Mouse (Mus musculus) ZHBTc4 (cell line): ENCODE measurements at regions not wholly inside any gene's neighbourhood (a gene's known extent, or its start where the extent isn't known, plus 50 kb on each side); places are given as distances from the start of the nearest gene placed in this dataset.

Experiments used
- DNase-seq: peaks from one replicate; pipeline ENCODE4 v3.0.0-alpha.2; 2011; ENCODE audit warnings: low read depth, low spot score

GRCm38 (mm10) chr6:82860485-82860884 lies 79.1 kb downstream of the Sema4f start:
- DNase-seq: peak; percentile 16

- peak; percentile 76 for DNase-seq
Measured at GRCm38 (mm10) chr6:82856218-82856617, 82.0 kb upstream of the Hk2 start.

GRCm38 (mm10) chr6:82855401-82855800 lies 81.1 kb upstream of the Hk2 start:
- DNase-seq: peak; percentile 45

GRCm38 (mm10) chr6:82854780-82855179 lies 80.5 kb upstream of the Hk2 start:
- DNase-seq: no peak

- DNase-seq: no peak
Measured at GRCm38 (mm10) chr6:82854338-82854737, 80.1 kb upstream of the Hk2 start.

- DNase-seq: no peak
Measured at GRCm38 (mm10) chr6:82853076-82853475, 78.8 kb upstream of the Hk2 start.

- no peak for DNase-seq
Measured at GRCm38 (mm10) chr6:82850556-82850955, 76.3 kb upstream of the Hk2 start.

GRCm38 (mm10) chr6:82847598-82847997 lies 73.3 kb upstream of the Hk2 start:
- no peak for DNase-seq

GRCm38 (mm10) chr6:82846587-82847150 lies 72.4 kb upstream of the Hk2 start:
- DNase-seq: peak; percentile 66

- DNase-seq: peak; percentile 70
Measured at GRCm38 (mm10) chr6:82844432-82844831, 70.2 kb upstream of the Hk2 start.

GRCm38 (mm10) chr6:82843881-82844280 lies 69.6 kb upstream of the Hk2 start:
- DNase-seq: no peak

GRCm38 (mm10) chr6:82837246-82837645 lies 63.0 kb upstream of the Hk2 start:
- DNase-seq: no peak

- no peak for DNase-seq
Measured at GRCm38 (mm10) chr6:82835222-82836064, 61.2 kb upstream of the Hk2 start.

GRCm38 (mm10) chr6:82833867-82834266 lies 59.6 kb upstream of the Hk2 start:
- DNase-seq: no peak

GRCm38 (mm10) chr6:82831211-82831610 lies 57.0 kb upstream of the Hk2 start:
- peak; percentile 73 for DNase-seq

GRCm38 (mm10) chr6:82824684-82825083 lies 50.4 kb upstream of the Hk2 start:
- DNase-seq: no peak

GRCm38 (mm10) chr6:82824240-82824639 lies 50.0 kb upstream of the Hk2 start:
- no peak for DNase-seq
